Mouse (Mus musculus): ENCODE data around the gene Pced1b.

The Pced1b gene

DNA sequence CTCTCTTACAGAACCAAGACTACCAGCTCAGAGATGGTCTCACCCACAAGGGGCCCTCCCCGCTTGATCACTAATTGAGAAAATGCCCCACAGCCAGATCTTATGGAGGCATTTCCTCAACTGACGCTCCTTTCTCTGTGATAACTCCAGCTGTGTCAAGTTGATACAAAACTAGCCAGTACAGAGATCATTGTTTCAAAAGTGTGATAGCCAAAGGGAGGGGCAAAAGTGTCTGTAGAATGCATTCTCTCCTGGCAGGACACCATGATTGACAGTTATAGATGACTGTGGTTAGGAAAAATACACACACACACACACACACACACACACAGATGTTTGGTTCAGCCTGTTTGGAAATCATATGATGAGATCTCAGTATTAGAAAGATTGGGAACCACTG, 150.9 kb downstream of the Pced1b start:
- no peak for DNase-seq (ENCODE audit: low spot score in 2 of 2)

DNA sequence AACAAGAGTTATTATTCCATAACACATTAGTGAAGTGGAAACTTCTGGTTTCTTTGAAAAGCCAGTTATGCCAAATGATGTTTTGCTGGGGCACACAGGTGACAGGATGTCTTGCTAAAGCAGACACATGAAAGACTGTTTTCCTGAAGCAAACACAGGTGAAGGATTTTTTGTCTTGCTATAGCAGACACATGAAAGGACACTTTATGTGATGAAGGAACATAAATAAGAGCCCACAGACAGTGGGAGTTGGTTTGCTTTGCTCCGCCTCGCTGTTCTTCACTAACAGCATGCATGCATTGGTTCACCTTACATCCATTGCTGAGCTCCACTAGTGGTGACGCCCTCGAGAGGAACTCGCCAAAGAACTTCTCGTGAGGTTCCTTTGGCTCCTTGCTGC, 154.0 kb downstream of the Pced1b start:
- peak in 1 of 2 experiments; percentile 9 for DNase-seq (ENCODE audit: low spot score in 2 of 2)

DNA sequence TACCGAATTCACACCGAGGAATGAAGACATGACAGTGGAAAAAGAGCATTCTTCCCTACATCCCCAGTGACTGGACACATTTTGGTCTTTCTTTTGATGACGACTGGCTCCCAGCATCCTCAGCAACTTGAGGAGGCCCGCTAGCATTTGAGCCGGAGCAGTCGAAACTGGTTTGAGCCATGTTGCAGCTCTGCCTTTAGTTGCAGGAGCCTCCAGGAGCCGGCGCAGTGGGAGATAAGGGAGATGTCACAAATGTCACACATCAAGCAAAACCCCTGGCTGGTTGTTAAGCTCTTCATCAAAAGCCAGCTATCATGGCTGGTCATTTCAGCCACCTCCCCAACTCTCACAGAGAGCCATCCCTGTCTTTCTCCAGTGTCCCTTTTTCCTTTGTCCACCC, 157.6 kb downstream of the Pced1b start:
- no peak for DNase-seq (ENCODE audit: low spot score in 2 of 2)

DNA sequence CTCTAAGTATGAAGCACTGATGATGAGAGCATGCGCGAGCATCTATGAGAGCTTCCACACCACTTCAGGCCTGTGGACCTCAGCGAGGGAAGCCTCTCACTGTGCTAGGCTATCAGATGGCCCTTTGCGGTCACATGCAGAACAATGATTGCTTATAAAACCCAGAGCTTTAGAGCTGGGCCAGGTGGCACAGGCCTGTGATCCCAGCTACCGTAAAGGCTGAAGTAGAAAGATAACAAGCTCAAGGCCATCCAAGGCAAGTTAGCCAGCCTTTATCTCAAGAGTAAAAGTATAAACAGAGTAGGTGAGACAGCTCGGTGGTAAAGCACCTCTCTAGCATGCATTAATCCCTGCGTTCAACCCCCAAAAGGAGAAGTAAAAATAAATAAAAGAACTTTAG, 158.1 kb downstream of the Pced1b start:
- no peak for DNase-seq (ENCODE audit: low spot score in 2 of 2)

DNA sequence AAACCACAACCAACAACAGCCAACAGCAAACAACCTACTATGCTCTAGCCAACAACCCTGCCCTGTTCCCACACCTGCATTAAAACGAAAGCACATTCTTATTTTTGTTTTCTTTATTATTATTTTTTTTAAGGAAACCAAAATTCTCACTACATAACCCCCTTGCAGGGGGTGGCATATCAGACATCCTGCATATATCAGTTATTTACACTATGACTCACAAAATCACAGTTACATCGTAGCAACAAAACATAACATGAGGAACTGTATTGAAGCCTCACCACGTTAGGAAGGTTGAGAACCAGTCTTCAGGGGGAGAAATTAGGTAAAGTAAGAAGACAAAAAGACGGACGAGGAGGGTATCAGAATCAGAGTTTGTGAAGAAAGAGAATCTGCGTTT, 159.2 kb downstream of the Pced1b start:
- DNase-seq (ENCODE audit: low spot score in 2 of 2): no peak

DNA sequence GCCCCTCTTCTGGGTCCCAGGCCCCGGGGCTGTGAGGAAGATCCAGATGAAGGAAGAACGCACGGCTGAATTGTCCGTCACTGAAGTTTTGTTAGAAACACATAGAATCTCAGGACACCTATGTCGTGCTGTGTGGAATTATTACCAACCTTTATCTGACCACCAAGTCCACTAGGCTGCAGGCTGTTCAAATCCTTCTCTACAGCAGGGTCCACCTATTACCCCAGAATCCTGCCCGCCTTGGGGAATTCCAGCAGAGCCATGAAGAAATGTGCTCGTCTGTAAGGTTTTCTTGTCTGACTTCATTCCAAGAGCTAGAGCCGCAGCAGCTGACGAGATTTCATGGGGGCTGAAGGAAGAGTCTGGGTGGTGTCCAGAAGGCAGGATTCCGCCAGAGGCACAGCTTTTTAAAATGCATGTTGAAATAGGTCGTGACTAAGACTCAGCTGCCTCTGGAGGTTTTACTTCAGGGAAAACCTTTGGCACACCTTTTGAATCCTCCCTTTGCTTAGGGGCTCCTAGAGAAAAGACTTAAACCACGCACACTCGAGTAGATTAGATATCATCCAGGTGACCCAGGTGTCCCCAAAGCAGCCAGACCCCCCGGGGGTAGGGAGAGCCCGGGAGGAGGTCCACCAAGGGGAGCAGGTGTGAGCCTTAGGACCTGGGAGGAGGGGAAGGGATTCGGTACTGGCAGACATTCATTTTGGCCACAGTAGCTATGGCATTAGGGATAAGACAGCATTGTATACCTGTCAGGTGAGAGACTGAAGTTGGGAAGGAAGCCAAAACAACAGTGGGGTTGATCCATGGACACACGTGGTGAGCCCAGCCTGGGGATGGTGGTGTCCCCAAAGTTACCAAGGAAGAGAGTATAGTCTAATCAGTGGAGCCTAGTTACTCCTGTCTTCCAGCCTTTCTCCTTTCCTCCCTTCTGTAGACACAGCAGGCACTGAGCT, 160.9 kb downstream of the Pced1b start:
- DNase-seq (ENCODE audit: low spot score in 2 of 2): no peak

DNA sequence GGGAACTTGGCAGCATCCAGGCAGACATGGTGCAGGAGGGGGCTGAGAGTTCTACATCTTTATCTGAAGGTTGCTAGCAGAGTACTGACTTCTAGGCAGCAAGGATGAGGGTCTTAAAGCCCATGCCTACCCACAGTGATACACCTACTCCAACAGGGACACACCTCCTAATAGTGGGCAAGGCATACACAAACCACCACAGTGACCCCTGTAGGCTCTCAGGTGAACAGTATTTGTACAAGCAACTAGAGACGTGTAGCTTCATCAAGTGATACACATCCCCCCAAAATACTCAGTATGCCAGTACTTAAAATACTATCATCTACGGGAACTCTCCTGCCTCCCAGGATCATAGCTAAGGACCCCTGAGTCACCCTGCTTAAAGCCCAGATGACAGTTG, 164.2 kb downstream of the Pced1b start:
- DNase-seq (ENCODE audit: low spot score in 2 of 2): no peak

DNA sequence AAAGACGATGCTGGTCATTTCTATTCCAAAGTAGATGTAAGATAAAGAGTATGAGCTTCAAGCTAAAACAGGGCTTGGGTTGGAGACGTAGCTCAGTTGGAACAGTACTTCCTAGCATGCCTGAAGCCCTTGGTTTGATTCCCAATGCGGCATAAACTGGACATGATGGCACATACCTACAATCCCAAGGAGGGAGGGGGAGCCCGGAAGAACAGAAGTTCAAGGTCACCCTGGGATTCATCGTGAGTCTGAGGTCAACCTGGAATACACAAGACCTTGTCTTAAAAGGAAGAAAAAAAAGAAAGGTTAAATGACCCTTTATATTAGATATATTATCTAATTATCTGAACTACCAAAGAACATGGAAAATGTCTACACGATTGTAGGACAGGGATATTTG, 164.8 kb downstream of the Pced1b start:
- no peak for DNase-seq (ENCODE audit: low spot score in 2 of 2)

DNA sequence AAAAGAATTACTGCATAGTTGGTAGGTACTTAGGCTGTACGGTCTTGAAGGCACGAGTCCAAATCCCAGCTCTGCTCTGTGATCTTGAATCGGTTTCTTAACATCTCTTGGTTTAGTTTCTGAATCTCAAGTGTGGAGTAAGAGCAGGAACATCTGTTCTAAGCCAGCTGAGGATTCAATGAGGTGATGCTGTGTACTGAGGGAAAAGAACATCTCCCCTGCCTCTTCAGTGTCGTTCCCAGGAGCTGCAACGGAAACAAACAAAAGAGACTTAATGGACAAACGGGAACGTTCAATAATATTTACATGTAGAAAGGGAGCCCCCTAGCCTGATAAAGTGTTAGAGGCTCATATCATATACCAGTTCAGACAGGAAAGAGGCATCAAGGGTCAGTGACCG, 165.4 kb downstream of the Pced1b start:
- no peak for DNase-seq (ENCODE audit: low spot score in 2 of 2)

DNA sequence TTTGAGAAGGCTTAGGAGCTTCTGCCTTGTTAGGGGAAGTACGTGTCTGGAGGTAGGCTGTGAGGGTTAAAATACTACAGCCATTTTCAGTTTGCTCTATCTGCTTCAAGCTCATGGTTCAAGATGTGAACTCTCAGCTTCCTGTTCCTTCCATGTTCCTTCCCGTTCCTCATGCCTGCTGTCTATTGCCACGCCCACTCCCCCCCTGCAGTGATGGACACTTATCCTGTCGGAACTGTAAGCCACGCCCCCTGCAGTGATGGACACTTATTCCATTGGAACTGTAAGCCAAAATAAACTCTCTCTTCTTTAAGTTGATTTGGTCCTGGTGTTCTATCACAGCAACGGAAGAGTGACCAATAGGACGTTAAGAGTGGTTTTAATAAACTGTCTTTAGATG, 166.0 kb downstream of the Pced1b start:
- no peak for DNase-seq (ENCODE audit: low spot score in 2 of 2)

DNA sequence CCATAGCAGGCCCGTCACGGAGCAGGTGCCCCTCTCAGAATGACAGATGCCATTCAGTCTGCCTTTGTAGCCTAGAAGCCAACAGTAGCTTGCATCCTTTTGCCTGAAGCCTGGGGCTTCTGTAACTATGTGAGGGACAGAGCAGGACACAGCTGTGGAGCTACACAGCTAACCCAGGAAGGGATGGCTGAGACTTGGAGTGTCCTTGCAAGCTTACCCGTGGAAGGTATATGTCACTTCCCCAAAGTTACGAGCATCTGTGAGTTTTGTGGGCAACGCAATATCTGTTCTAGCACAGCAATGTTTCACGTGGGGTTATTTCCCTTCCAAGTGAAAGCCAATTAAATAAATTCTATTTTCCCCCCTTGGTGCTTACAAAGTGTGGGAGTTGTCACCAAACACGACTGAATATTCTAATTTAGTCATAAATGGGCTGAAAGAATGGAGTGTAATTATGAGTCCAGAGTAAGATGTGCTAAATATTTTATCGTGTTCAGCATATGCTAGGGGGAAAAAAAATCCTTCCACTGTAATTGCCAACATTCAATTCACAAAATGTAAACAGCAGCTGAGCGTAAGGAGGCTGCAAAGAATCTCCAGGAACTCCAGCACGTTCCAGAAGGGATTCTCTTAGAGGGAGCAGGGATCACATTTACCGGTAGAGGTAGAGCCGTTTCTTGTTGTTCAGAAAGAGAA, 168.0 kb downstream of the Pced1b start:
- DNase-seq (ENCODE audit: low spot score in 2 of 2): no peak

DNA sequence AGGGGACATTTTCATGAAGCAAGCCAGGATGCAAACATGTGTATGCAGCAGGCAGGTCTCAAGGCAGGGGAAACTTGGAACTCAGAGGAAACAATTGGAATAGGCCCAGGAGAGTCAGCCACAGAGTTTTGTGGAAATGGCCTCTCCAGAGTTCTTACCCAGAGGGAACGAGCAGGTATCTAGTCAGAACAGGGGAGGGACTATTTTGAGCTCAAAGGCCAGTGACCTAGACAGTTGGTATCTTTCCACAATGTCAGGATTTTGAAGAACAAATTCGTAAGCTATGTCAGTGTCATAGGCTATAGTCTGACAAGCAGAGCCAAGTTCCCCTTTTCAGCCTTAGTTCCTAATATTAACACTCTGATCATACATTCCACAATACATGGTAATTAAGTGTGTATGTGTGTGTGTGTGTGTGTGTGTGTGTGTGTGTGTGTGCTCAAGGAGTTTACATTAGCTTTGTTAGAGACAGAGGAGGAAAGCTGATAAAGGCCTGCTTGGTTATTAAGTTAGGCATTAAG, 168.6 kb downstream of the Pced1b start:
- DNase-seq (ENCODE audit: low spot score in 2 of 2): no peak

DNA sequence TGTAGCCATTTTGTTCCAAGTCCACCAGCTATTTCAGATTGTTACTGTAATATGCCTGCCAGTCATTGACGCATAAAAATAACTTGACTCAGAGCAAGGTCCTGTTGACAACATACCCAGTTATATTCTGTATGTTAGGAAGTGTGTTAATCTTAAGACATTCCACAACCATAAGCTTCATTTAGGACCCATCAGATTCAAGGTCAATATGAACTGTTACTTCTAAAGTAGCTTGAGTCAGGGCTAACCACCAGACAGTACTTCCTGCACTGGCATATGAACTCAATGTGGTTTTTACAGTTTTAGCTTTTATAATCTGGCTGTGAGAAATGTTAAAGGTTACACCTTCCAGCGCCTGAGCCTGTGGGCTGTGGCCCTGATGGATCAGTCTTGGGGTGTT, 173.4 kb downstream of the Pced1b start:
- no peak for DNase-seq (ENCODE audit: low spot score in 2 of 2)

DNA sequence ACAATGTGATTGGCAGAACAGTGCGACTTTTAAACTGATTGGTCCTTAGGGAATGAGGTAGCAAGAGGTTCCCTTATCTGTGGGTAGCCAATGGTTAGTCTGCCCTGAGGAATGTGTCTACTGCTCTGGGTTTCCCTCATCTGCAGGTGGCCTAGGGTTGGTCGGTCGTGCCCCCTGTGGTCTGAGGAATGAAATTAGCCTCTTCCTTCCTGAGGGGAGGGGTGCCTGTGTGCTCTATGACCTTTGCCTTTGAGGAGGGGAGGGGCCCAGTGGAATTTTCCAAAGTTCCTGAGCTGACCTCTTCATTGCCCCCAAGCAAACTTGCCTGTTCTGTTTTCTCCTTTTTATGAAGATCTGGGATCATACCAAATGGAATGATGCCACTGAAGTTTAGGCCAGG, 174.6 kb downstream of the Pced1b start:
- DNase-seq (ENCODE audit: low spot score in 2 of 2): no peak

DNA sequence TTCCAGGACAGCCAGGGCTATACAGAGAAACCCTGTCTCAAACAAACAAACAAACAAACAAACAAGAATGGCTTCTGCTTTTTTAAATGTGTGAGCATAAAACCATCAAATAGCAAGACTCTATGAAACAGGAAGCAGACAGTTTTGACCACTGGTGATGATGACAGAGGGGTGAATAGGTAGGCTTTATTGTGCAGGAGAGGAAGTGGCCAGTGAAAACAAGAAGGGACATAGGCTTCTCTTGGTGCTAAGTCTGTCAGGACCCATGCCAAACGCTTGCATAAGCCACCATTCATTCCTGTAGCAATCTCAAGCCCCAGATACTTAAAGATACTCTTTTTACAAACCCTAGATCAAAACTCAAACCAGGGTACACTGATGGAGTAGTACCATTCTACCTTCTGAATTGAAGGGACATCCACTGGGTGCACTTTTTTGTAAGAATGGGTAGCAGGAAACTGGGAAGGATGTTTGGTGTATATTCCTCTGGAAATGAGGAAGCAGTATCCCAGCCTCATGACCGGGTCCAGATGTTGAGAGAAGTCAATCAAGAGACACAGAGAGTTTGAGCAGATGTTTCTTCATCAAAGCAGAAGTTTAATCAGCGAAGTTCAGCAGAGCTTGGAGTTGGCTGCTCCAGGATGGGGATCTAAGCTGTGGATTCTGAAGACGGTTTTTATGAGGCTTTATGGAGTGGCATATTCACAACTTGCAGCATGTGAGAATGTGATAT, 175.5 kb downstream of the Pced1b start:
- no peak for DNase-seq (ENCODE audit: low spot score in 2 of 2)

DNA sequence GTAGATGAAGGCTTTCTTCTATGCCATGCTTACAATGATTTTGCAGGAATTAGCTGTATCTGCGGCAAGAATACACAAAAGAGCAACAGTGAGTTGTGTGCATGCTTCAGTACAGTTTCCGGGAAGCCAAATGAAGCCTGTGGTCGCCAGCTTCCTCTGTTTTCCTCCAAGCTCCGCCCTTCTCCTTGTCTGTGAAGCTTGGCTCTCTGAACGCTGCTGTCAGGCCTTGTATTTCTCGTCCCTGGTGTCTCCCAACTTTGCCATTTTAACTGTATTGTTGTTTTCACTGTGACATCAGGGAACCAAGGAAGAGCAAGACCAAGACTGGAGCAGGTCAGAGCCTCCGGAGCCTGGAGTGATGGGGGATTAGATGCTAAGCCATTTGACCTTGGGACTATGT, 177.5 kb downstream of the Pced1b start:
- DNase-seq (ENCODE audit: low spot score in 2 of 2): peak; percentile 51 to 61

DNA sequence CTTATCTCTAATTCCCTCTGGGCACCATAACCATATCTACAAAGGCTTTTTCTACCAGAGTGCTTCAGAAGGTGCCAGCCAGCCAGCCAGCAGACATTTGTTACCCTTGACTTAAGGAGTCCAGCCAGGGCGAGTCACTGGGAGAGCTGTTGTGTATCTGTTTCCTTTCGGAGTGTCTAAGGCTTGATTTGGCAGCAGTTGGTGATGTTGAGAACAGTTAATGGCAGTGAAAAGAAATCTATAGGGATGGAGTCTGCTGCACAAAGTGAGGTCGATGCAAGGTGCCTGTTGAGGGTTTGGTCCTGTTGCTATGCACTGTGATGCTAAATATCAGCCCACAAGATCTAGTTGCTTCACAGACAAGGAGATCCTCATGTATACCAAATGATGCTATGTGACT, 178.1 kb downstream of the Pced1b start:
- DNase-seq (ENCODE audit: low spot score in 2 of 2): no peak

DNA sequence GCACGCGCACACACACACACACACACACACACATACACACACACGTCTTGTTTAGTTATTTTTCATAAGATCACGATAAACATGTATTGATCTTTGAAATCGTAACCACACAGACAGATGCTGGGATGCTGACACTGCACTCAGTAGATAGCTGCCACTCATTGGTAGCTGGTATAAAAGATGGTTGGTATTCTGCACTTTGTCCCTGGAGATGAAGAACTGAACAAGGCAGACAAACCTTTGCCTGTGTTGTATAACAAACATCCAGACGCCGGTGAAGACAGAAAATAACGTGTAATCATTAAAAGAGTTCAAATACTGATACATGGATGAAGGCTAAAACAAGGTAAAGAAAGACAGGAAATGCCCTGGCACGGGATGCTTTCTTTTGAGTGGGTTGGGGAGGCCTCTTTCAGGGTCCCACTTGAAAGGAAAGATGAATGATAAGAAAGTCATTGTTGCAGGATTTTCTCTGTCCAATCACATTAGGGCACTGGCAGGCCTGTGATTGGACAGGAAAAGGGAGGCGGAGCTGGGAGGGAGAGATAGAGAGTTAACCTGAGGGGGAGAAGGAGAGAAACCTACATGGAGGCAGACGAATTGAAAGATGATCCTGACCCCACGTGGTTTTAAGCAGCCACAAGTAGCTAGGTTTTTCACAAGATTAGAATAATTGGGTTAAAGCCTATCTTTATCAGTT, 182.4 kb downstream of the Pced1b start:
- no peak for DNase-seq (ENCODE audit: low spot score in 2 of 2)

DNA sequence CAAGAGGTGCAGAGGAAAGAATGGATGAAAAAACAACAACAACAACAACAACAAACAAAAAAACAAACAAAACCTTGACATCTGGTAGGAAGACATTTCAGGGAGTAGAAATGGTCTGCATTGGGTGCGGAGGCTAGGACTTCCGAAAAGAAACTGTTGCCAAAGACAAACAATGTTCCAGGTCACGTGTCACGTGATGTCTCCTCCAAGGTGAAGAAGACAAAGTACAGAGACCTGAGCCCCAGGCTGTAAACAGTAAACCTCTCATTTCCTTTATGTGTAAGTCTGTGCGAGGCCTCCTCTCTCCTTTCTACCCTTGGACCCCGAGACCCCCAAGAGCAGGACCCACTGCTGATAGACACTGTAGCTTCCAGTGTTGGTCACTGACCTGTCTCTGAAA, 184.6 kb downstream of the Pced1b start:
- no peak for DNase-seq (ENCODE audit: low spot score in 2 of 2)

DNA sequence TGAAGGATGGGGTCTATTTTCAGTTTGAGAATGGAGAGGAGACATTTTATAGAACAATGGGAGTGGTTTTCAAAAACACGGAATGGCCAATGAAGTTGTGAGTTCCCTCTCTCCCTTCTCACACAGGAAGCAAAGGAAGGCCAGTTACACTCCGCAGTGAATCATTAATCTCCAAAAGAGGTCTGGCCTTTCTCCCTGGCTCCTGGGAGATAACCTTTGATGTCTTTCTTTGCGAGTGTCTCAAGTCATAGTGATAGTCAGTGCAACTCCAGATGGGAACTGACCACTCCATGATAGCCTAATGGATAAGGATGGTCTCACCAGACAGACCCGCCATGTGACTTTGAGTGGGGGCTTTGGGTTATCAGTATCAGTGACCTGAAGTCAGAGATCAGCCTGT, 185.3 kb downstream of the Pced1b start:
- DNase-seq (ENCODE audit: low spot score in 2 of 2): no peak
